Comparison of ENCODE assay signal across 13 mouse cellular contexts in genomic region chr9:62560432-62560831, GRCm38 (mm10).
"Had no signal": no experiment of that assay in that cellular context is flagged by ENCODE, and none has a peak within 500 bp of the region (broad histone marks: within the 10 kb centered on the region; RNA-seq: fewer than 3 reads in every experiment).

No protein-coding gene starts in this region.

- H3K4me3 ChIP-seq: layer of hippocampus, adult 2 months; limb, embryonic 10.5 days; limb, embryonic 13.5 days; liver, embryonic 13.5 days; neural tube, embryonic 12.5 days; neural tube, embryonic 15.5 days; stomach, embryonic 15.5 days had no signal

- H3K4me2 ChIP-seq: limb, embryonic 13.5 days; liver, embryonic 13.5 days; lung, embryonic 14.5 days; neural tube, embryonic 12.5 days; neural tube, embryonic 15.5 days; stomach, embryonic 15.5 days had no signal

- H3K36me3 ChIP-seq: limb, embryonic 10.5 days; limb, embryonic 13.5 days; liver, embryonic 13.5 days; neural tube, embryonic 12.5 days; neural tube, embryonic 15.5 days; stomach, embryonic 15.5 days had no signal

- H3K27me3 ChIP-seq: limb, embryonic 13.5 days; liver, embryonic 13.5 days; neural tube, embryonic 12.5 days; neural tube, embryonic 15.5 days; stomach, embryonic 15.5 days had no signal

- DNase-seq: liver; liver, embryonic 13.5 days; midbrain, embryonic 14.5 days; spleen, adult 18-20 months; thymus, postnatal 25 days had no signal

- H3K9me3 ChIP-seq: limb, embryonic 10.5 days; liver, embryonic 13.5 days; neural tube, embryonic 15.5 days; stomach, embryonic 15.5 days had no signal

- H3K9ac ChIP-seq: limb, embryonic 13.5 days; liver, embryonic 13.5 days; lung, embryonic 14.5 days; neural tube, embryonic 12.5 days; neural tube, embryonic 15.5 days; stomach, embryonic 15.5 days had no signal

- H3K27ac ChIP-seq: limb, embryonic 10.5 days; limb, embryonic 13.5 days; liver, embryonic 13.5 days; macrophage; neural tube, embryonic 12.5 days; neural tube, embryonic 15.5 days had no signal

- H3K4me1 ChIP-seq: limb, embryonic 10.5 days; limb, embryonic 13.5 days; liver, embryonic 13.5 days; neural tube, embryonic 12.5 days; neural tube, embryonic 15.5 days; stomach, embryonic 15.5 days had no signal
